Mouse (Mus musculus) G1E (cell line): ENCODE data around the gene Prcc. TPM values are rescaled to one million over a fixed set of nuclear protein-coding genes. Genes with fewer than 3 reads are reported as not detected.

Source experiments
- ATAC-seq: 2 replicates; pipeline ENCODE4 v1.8.0; 2016; ENCODE audit warnings: mild to moderate bottlenecking; ENCODE audit not compliant: insufficient number of reproducible peaks, poor library complexity, low FRiP score, severe bottlenecking; ENCODE audit errors: extremely low read depth
- DNase-seq: peaks from one replicate; pipeline ENCODE4 v3.0.0; 2012; ENCODE audit warnings: low spot score
- H3K27me3 ChIP-seq: 2 replicates; pipeline ENCODE4 v1.6.1; 2012; ENCODE audit warnings: mild to moderate bottlenecking, low read length, inconsistent platforms; ENCODE audit not compliant: insufficient read depth
- H3K36me3 ChIP-seq: replicated peaks from 2 replicates; pipeline ENCODE3; 2012; ENCODE audit warnings: mild to moderate bottlenecking, inconsistent platforms
- H3K4me1 ChIP-seq: 2 replicates; pipeline ENCODE4 v1.6.1; 2012; ENCODE audit warnings: low read depth, low read length, inconsistent platforms, mixed read lengths; ENCODE audit not compliant: insufficient read depth
- H3K4me3 ChIP-seq: 2 replicates; pipeline ENCODE4 v1.5.1; 2012; ENCODE audit warnings: low read depth, mild to moderate bottlenecking, inconsistent platforms, low read length, moderate library complexity, mixed read lengths
- H3K9me3 ChIP-seq: replicated peaks from 2 replicates; pipeline ENCODE4 v1.6.1; 2012; ENCODE audit warnings: inconsistent platforms
- CTCF ChIP-seq: IDR thresholded peaks from 2 replicates; pipeline ENCODE4 v1.5.1; 2012; ENCODE audit warnings: low read depth, low read length, inconsistent platforms, mixed read lengths
- GATA1 ChIP-seq: IDR thresholded peaks from 2 replicates; pipeline ENCODE4 v1.6.1; 2012; ENCODE audit warnings: borderline replicate concordance, low read length, inconsistent platforms, mixed read lengths
- GATA2 ChIP-seq: IDR thresholded peaks from 2 replicates; pipeline ENCODE4 v1.6.1; 2012; ENCODE audit warnings: low read depth, low read length, inconsistent platforms, borderline replicate concordance
- POLR2AphosphoS5 ChIP-seq: IDR thresholded peaks from 2 replicates; pipeline ENCODE4 v1.6.1; 2012; ENCODE audit warnings: low read depth, low read length, inconsistent platforms; ENCODE audit not compliant: insufficient replicate concordance
- TAL1 ChIP-seq: conservative IDR thresholded peaks from 2 replicates; pipeline ENCODE4 v1.6.1; 2012; ENCODE audit warnings: low read depth, low read length, inconsistent platforms, mixed read lengths
- polyA plus RNA-seq: library from polyadenylated mRNA; stranded (reverse); fragments of >175 nt; gene quantifications from 2 replicates; pipeline ENCODE4 v1.2.3, GENCODE M21; 2012
- total RNA-seq, 2 experiments: library from RNA; stranded (forward) in 1 of 2; stranded (reverse) in 1 of 2; fragments of 200-1000 nt in 1 of 2; fragments of >200 nt in 1 of 2; fragmentation: Nextera tagmentation in 1 of 2; gene quantifications; 2 replicates each; pipeline ENCODE4 v1.2.3; 2014 to 2017

Prcc gene
- 41.3 and 44.7 TPM in 2 replicates for total RNA-seq (2014; fragmentation: Nextera tagmentation)
- total RNA-seq (2017), result 28.5 and 32.3 TPM in 2 replicates
- 75.9 and 99.7 TPM in 2 replicates for polyA plus RNA-seq

DNA sequence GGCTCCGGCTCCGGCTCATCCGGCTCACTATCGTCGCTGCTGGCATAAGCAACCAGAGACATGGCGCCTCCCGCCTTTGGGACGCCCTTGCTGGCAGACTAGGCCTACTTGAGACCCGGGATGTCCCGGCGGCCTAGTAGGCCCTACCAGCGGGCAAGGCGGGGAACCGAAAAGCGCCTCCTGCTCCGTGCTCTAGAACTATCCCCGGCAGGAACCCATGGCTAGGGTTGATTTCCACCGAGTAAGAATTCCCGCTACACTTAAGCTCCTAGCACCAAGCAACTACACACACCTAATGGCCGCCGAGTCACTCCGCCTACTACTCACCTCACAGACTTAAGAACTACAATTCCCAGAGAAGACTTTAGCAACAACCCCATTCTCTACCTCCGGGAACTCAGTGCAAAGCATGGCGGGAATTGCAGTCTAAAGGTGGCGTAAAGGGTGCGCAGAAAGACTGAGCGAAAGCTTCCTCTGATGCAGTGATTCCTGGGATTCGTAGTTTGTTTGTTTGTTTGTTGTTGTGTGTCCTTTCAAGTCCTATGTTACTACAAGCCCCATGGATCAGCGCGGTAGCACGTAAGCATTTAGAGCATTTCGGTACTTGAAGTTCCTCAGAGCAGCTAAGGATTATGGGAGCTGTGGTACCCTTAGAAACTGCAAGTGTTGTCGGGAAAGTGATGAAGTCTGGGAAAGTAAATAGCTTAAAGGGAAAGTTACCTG, at the start of gene Prcc:
Prcc (minus strand) TSS at position 328 of the 723 bp plus-strand sequence.
- TF ChIP-seq POLR2AphosphoS5 (no peak), GATA1 (no peak), TAL1 (no peak), CTCF (no peak), GATA2 (no peak)
- Histone ChIP-seq H3K9me3 (peaks cover 5% of the 10 kb centered on the region), H3K27me3 (no peaks in the 10 kb centered on the region), H3K4me3 (peak within 1 kb of the TSS; percentile 92), H3K36me3 (peaks cover 24% of the 10 kb centered on the region), H3K4me1 (peaks cover 30% of the 10 kb centered on the region)
- DNase-seq (peak; percentile 82), ATAC-seq (peak; percentile 94)

DNA sequence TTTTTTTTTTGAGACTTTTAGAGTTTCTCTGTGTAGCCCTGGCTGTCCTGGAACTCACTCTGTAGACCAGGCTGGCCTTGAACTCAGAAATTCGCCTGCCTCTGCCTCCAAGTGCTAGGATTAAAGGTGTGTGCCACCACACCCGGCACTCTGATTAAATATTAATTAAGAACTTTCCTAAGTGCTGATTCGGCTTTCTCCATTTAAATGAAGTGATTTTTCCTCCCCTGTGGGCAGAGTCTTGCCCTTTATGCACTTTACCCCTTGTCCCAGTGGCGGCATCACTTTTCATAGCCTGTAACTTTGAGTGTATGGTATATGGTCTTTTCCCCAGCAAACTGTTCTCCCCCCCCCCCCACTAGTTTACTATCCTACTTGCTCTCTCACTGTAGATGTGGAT, 49.8 kb upstream of the Prcc start:
- H3K4me3 ChIP-seq, result no peak overlapping the region
- H3K9me3 ChIP-seq, result no peaks in the 10 kb centered on the region
- no peaks in the 10 kb centered on the region for H3K27me3 ChIP-seq
- peaks cover 88% of the 10 kb centered on the region for H3K36me3 ChIP-seq
- peaks cover 59% of the 10 kb centered on the region for H3K4me1 ChIP-seq
- ATAC-seq (no peak), DNase-seq (no peak)
- TF ChIP-seq POLR2AphosphoS5 (no peak), CTCF (no peak), TAL1 (no peak), GATA1 (no peak), GATA2 (no peak)

DNA sequence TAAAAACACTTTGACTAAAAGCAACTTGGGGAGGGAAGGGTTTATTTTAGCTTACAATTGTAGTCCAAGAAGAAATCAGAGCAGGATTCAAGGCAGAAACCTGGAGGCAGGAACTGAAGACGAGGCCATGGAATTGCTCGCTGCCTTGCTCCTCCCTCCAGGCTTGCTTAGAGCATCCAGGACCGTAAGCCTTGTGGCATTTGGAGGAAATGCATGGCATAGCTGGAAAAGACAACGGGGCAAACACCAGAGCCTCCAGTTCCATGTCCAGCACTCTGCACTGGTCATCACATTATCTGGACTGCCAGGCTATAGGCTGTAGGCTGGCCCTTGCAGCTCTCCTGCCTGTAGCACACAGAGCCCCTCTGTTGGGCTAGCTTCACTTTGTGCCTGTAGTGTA, 49.1 kb upstream of the Prcc start:
- Histone ChIP-seq H3K4me3 (peak overlapping the region; percentile 53; the same call in 1 of the 2 replicates), H3K9me3 (no peaks in the 10 kb centered on the region), H3K4me1 (peaks cover 59% of the 10 kb centered on the region), H3K36me3 (peaks cover 81% of the 10 kb centered on the region), H3K27me3 (no peaks in the 10 kb centered on the region)
- ATAC-seq (no peak), DNase-seq (no peak)
- TF ChIP-seq GATA2, result no peak
- no peak for TF ChIP-seq CTCF
- no peak for TF ChIP-seq GATA1
- no peak for TF ChIP-seq POLR2AphosphoS5
- no peak for TF ChIP-seq TAL1

DNA sequence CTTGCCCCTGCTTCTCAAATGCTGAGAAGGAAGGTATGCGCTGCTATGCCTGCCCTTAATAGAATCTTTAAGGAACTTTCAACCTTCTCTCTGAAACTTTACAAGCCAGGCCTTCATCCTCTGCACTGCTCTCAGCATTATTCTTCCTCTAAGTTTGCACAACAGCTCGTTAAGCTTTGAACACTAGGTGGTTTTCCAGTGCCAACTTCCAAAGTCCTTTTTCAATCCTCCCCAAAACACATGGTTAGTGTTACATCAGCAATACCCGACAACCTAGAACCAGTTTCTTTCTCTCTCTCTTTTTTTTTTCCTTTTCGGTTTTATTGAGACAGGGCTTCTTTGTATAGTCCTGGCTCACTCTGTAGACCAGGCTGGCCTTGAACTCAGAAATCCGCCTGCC, 48.6 kb upstream of the Prcc start:
- Histone ChIP-seq H3K4me3 (no peak overlapping the region; the same call in 1 of the 2 replicates), H3K27me3 (no peaks in the 10 kb centered on the region), H3K9me3 (no peaks in the 10 kb centered on the region), H3K4me1 (peaks cover 61% of the 10 kb centered on the region), H3K36me3 (peaks cover 77% of the 10 kb centered on the region)
- no peak for TF ChIP-seq TAL1
- no peak for TF ChIP-seq CTCF
- no peak for TF ChIP-seq POLR2AphosphoS5
- TF ChIP-seq GATA2, result no peak
- TF ChIP-seq GATA1, result no peak
- no peak for DNase-seq
- ATAC-seq, result no peak

DNA sequence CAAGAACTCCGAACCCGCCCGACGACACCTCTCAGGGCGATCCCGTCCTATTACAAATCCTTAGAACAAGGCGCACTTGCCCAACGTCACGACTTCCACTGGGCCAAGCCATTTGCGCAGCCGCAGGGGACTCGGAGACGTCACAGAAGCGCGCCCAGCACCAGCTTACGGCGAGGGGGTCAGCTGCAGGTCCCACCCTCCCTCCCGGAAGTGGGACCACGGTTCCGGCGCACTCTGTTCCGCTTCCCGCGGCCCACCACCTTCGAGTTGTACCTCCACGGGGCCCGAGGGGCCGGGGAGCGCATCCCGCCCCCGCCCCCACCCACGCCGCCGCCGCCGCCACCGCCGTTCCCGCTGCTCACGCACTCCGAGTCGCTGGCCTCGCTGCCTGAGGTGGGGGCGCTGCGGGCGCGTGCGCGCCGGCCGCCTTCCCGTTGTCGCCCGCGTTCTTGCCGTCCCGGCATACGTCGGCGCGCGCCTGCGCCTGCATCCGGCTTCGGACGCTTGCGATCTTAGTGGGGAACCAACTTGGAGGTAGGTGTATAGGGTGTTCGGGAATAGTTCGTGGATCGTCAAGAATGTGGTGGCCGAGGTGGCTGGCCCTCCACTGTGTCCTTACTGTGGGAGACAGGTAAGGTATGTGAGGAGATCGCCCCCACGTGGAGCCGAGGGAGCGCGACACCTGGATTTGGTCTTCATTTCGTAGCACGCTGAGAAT, 44.8 kb upstream of the Prcc start, which contains the start of the genes Isg20l2 and Rrnad1:
Isg20l2 (plus strand) TSS at position 237 of the 718 bp plus-strand sequence.
Rrnad1 (minus strand) TSS at position 640 of the 718 bp plus-strand sequence.
- peaks cover 72% of the 10 kb centered on the region for H3K36me3 ChIP-seq
- peak within 1 kb of the TSS; percentile 99 for H3K4me3 ChIP-seq
- ATAC-seq, result peak; percentile 84
- H3K4me1 ChIP-seq, result peaks cover 65% of the 10 kb centered on the region
- TF ChIP-seq CTCF (0 out of 2 replicates have a peak, but pooled peaks have one; percentile 8), GATA2 (no peak)
- H3K9me3 ChIP-seq, result no peaks in the 10 kb centered on the region
- H3K27me3 ChIP-seq, result no peaks in the 10 kb centered on the region
- DNase-seq, result peak; percentile 91

DNA sequence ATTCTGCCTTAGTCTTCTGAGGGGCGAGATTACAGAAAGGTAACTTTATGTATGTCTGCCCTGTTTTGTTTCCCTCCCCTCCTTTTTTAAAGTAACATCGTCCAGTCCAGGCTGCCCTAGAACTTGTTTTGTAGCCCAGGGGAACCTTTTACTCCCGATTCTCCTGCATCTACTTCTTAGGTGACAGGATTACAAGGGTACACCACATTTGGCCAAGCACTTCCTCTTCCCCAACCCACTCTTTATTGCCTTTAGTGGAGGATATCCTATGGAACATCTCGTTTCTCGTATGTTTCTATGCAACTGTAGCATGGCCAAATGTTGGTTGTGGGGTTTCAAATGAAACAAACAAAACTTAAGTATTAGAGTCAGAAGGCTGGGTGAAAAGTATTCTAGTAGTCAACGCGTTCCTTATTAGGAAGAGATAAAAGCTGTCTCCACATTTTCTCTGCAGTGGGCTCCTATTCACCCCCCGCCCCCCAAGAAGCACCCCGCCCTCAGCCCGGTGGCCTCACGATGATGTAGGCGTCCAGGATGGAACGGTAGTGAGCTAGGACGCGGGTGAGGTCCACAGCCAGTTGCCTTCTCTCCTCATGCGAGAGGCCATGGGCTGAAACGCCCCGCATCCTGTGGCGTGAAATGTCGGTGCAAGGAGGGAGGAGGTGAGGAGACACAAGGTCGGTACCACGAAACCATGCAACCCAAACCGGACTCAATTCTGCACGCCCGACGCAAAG, 44.1 kb upstream of the Prcc start:
- DNase-seq, result peak; percentile 40
- TF ChIP-seq GATA1 (no peak), TAL1 (no peak), GATA2 (no peak), CTCF (no peak), POLR2AphosphoS5 (no peak)
- peaks cover 72% of the 10 kb centered on the region for H3K36me3 ChIP-seq

More for the DNA sequence above, 44.1 kb upstream of the Prcc start:
- no peak for ATAC-seq
- no peaks in the 10 kb centered on the region for H3K9me3 ChIP-seq
- H3K4me3 ChIP-seq, result peak overlapping the region; percentile 99
- no peaks in the 10 kb centered on the region for H3K27me3 ChIP-seq
- peaks cover 66% of the 10 kb centered on the region for H3K4me1 ChIP-seq
